Mouse (Mus musculus) ES-E14 (cell line): ENCODE measurements around the gene Rab30.

Experiments
- ZC3H11A ChIP-seq: IDR thresholded peaks from 2 replicates; pipeline ENCODE4 v1.6.1; 2012; ENCODE audit warnings: low read depth, mild to moderate bottlenecking, inconsistent platforms, low read length, borderline replicate concordance
- ZNF384 ChIP-seq: IDR thresholded peaks from 2 replicates; pipeline ENCODE4 v1.6.1; 2012; ENCODE audit warnings: low read depth, low read length, inconsistent platforms

DNA sequence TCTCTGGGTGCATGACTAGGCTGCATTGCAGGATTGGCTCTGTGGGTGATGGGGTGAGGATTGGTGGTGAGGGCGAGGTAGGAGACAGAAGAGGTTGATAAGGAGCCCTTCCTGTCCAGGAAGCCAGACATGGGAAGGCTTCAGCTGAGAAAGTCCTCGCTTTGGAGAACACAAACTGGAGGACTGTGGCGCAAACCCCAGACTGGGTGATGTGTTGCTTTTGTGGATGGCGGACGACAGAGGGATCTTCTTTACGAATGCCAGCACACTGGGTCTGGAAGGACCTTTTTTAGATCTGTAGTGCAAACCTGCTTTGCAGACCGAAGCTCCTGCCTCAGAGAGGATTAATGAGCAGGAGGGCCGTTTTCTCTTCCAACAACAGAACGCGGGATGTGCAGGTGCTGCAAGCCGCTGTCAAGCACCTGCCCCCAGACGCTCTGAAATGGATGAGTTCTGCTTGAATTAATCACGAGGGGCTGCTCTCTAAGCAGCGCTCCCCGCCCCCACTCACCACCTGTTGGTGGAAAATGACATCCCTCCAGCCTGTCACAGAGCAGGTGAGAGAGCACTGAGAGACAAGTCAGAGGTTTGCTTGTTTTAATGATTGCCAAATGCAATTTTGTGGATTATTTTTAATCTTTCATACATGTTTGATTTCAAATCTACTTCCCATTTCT lies 65.2 kb downstream of the Rab30 start:
- no peak for TF ChIP-seq ZNF384
- TF ChIP-seq ZC3H11A, result no peak
